Mouse (Mus musculus) thymus, postnatal 0 days (tissue): ENCODE data around the gene Runx1. TPM values are rescaled to one million over a fixed set of nuclear protein-coding genes. Genes with fewer than 3 reads are reported as not detected.

Source experiments
- DNase-seq: peaks from one replicate; pipeline ENCODE4 v3.0.0-alpha.2; 2015; ENCODE audit warnings: low spot score
- polyA plus RNA-seq: library from polyadenylated mRNA; unstranded; fragments of >200 nt; fragmentation: Nextera tagmentation; extraction: Ambion mirVana; gene quantifications from 2 replicates; pipeline ENCODE4 v1.2.1, GENCODE M21; 2015

Gene Runx1
- polyA plus RNA-seq, 1 experiment from 2014 or later: 45.5 TPM

DNA sequence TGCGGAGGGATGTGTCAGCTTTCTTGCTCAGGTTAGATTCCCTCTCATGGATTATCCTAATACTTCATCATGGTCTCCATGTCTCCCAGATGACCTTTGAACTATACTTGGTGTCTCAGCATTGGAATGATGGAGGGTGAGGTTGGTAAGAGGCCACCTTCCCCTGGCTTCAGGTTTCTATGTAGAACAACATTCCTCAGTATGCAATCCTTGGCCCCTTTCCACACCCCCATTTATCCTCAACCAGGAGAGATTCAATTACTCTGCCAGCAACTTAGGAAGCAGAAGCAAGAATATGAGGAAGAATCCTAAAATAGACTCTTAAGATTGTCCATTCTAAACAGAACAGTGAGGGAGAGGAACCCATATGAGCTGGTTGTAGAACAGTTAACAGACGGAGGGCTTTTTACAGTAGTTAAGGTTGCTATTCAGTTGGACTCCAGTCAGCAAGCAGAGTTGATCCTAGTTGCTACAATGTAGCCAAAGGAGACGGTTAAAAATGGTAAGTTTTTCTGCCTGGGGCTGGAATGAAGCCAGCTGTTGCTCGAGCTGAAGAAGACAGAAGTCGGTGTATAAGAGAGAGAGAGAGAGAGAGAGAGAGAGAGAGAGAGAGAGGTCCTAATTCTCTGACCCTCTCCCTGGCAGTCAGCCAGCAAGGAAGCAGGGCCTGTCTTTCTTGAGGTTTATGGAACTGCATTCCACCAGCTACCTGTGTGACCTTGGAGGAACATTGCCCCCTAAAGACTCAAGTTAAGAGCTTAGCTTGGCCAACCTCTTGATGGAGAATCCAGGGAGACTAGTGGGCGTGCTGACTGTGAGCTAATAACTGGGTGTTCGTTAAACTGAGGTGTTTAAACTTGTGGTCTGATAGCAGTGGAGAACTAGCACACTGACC, 120.1 kb downstream of the Runx1 start:
- DNase-seq: no peak

DNA sequence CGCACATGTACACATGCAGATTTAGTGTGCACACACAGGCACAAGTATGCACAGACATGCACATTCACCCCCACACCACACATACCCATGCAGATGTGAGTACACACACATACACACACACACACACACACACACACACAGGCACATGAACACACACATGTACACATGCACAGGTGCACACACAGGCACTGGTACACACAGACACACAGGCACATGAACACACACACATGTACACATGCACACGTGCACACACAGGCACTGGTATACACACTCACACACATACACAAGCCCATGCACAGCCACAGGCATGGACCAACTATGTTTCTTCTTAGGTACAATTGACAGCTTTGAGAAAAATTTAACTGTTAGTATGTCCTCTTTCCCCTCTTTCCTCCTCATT, 122.1 kb downstream of the Runx1 start:
- no peak for DNase-seq

DNA sequence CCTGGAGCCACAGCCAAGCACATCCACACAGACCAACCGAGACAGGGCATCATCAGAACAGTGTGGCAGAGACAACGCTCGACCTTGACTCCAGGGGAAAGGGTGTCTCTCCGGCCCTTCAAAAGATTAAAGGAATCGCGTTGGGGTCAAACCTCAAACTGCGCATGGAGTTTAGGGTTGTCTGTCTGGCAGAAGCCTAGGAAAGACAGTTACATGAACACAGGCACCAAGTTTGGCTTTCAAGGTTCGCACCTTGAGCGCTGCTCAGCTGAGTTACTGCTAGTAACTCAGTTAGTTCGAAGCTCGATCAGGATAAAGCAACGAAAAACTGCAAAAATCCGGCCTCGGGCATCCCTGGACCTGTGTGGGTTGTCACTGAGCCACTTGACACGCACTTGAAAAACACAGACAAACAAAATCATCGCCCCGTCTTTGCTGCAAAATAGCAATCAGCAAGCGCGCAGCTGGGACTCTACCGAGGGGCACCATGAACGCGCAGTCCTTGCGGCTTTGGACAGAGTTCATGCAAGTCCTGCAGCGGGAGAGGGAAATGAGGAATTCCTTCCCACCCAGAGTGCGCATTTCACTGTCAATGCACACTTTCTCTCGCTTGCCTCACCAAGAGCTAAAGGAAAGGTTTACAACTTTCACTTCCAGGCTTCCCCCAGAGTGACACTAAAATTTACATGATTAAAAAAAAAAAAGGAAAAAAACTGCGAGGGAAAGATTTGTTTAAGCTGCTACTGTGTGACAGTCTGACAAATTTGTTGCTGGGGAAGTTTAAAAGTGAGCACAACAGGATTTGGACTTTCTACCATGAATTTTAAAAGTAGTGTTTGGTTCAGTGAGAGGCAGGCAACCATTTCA, 126.2 kb downstream of the Runx1 start:
- DNase-seq: no peak

DNA sequence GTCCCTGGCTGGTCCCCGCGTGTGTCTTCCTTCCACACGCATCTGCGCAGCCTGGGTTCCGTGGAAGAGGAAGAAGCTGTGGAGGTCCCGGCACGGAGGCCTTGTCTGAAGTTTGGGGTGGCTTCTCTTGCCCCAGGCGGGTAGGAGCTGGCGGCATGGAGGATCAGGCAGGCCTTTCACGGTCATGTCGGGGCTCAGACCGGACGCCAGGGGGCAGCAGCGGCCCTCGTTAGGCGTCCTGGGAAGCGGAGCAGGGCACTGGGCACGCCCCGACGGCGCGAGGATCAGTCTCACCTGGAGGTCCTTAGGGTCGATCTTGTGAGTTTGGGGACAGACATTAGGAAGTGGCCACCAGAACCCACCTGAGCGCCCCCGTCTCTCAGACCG, 127.3 kb downstream of the Runx1 start:
- peak; percentile 94 for DNase-seq

DNA sequence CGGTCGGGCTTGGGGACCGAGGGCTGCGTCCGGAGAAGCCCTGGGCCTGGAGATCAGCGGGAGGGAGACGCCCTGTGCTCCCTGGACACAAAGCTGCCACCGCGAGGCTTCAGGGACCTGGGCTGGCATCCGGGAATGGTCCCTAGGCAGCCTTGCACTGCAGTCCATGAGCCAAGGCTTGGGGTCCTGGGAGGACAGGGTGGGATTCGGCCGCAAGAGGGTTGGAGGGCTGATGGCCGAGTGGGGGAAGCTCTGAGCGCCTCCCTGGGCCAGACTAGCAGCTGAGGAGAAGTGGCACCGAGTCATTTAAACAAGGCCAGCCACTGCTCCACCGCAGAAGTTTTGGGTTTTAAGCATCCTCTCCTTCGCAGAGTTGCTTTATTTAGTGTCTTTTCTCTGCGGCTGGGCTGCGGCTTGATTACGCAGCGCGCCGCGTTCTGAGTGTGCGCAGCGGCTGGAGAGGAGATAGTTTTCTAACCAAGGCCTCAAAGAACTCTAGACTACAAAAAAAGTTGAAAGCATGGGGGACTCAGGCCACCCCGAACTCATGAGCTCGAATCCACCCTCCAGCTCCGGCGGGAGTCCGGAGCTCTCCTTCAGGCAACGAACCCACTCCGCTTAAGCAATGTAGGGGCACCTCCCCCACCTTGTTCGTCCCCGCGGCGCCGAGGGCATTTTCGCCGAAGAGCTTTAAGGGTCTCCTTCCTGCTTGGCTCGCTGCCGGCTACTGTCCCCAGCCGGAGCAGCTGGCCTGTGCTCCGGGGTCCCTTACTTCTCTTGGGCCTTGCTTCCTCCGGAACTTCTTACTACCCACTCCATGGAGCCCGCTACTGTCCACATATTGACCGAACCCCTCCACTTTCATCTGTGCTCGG, 128.0 kb downstream of the Runx1 start:
- DNase-seq: peak; percentile 76

DNA sequence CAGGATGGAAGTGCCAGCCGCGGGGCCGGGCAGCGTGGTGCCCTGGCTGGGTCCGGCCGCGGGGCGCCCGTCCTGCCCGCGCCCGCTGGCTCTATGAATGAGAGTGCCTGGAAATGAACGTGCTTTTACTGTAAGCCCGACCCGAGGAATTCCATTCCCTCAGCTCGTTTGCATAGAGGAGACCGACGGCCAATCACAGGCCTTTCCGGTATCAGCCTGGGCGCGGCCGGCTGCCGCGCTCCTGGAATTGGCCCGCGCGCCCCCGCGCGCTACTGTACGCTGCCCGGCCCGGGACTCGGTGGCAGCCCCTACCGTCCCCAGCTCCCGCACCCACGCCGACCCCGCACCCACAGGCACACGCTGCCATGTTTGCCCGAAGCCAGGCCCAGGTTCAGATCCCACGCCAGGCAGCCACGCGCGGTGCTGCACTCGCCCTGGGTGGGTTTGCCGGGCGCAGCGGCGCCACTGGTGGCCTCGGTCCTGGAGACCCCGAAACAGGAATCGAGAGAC, 128.7 kb downstream of the Runx1 start:
- peak; percentile 80 for DNase-seq

DNA sequence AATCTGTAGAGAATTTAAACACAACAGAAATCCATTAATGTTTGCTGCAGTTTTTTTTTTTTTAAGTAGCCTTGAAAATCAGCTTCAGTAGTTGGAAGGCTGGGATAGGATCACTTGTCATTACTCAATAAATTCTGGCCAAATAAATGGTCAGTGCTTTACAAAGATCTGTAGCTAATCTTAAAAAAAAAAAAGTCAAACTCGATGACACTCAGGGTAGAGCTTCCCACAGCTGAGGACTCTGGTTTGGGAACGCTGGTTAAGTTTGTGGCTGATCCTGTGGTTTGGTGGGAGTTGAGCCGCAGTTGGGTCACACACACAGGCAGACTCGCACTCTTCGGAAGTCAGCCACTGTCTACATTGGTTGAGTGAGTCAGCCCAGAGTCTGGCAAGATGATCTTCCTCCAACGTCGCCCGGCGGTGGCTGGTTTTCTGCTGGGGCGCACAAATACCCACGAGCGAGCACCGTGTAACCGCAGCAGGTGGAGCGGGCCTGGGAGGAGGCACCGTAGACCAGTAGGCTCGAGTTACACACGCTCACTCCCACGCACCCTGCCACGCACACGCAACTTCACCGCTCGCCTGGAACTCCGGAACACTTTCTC, 129.4 kb downstream of the Runx1 start:
- peak; percentile 78 for DNase-seq

DNA sequence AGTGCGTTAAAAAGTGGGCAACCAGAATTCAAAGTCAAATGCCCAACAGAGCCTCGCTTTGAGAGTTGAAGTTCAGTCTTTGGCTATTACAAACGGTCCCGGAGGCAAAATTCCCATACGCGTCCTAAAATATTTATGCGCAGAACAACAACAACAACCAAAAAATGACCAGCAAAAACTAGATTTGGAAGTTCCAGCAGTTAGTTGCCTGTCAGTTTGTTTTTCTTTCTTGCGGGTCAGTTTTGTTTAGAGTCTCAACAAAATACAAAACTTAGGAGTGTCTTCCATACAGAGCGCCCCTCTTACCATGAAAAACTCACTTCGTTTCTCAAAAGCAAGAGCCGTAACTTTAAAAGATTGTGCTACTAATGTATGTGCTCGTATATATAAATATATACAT, 130.0 kb downstream of the Runx1 start:
- DNase-seq: no peak

DNA sequence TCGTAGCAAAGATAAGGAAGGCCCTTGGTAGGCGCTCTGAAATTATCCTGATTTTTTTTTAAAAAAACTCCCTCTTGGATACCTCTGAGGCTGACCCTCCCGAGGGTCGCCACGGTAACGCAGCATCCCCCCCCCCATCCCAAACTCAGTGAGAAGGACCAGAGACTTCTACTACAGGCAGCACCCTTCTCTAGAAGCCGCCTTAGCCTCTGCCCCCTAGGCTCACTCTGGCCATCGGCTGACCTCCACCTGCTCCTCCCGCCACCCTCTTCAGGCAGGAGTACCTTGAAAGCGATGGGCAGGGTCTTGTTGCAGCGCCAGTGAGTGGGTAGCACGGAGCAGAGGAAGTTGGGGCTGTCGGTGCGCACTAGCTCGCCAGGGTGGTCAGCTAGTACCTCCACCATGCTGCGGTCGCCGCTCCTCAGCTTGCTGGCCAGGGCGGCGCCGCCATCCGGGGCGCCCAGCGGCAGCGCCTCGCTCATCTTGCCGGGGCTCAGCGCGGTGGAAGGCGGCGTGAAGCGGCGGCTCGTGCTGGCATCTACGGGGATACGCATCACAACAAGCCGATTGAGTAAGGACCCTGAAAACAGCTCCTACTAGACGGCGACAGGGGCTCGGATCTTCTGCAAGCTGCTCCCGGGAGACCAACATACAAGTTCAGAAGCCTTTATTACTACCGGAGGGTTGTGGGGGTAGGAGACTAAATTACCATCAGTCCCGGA, 130.6 kb downstream of the Runx1 start:
- DNase-seq: peak; percentile 45

DNA sequence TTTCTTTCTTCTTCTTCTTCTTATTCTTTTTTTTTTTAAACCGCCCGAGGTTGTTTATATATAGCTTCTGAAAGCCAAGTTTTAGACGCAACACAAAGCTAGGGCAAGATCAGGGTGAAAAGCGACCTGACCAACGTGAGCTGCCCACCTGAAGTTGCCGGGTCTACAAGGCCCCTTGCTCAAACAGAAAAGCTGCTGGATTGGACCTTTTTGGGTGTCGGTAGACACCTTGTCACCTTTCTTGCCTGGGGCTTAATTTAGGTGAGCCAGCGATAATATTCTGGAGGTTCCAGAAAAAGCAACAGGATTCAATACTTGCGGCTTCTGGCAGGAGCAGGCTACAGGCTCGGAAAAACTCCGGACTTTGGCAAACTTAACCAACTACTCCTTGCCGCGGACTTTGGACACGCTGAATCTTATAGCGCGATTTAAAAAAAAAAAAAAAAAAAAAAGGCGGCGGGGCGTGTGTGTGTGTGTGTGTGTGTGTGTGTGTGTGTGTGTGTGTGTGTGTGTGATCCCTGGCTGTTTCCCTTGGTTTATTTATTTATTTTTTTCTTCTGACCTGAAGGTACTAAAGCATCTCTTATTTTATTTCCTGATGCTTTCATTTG, 131.3 kb downstream of the Runx1 start:
- DNase-seq: no peak

DNA sequence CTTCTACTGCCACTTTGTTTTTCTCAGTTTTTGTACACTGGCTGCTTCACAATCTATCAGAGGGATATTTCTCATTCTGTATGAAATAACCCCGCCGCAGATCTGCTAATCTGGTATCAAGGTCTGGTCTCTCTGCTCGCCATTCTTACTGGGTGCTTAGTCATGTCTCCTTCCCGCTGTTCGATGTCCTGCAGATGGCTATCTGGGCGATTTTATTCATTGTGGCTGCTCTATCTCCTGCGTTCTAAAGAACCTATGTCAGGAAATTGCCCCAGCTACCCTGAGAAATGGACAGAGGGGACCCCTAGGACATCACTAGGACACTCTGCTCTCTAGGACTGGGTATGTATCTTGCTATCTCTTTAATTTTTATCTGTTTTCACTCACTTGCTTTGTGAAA, 135.2 kb downstream of the Runx1 start:
- DNase-seq: no peak

DNA sequence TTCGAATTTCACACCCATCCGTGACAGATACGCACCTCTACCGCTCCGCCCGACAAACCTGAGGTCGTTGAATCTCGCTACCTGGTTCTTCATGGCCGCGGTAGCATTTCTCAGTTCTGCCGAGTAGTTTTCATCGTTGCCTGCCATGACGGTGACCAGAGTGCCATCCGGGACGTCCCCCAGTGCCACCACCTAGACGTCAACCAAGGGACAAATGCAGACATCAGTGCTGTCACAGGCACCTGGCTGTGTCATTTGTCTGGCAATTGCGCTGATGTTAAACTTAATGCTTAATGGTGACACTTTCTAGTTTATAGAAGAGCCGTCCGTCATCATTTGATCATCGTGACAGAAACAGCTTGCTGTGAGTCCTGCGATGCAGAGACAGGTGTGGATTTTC, 137.0 kb downstream of the Runx1 start:
- no peak for DNase-seq

DNA sequence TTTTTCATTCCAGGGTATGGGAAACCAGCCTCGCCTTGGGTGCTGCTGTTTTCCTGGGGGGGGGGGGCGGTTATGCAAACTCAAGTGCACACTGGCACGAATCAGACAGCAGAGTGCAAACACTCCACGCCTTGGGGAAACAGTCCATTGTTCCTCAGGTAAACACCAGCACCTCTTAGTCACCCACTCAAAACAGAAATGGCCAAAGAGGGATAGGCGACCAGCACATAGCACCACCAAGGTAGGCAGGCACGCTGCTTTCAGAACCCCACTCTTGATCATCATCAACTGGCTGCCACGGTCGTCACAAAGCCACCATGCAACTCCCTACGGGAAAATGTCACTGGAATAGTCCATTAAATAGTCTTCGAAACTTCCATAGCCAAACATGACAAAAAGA, 139.0 kb downstream of the Runx1 start:
- no peak for DNase-seq

DNA sequence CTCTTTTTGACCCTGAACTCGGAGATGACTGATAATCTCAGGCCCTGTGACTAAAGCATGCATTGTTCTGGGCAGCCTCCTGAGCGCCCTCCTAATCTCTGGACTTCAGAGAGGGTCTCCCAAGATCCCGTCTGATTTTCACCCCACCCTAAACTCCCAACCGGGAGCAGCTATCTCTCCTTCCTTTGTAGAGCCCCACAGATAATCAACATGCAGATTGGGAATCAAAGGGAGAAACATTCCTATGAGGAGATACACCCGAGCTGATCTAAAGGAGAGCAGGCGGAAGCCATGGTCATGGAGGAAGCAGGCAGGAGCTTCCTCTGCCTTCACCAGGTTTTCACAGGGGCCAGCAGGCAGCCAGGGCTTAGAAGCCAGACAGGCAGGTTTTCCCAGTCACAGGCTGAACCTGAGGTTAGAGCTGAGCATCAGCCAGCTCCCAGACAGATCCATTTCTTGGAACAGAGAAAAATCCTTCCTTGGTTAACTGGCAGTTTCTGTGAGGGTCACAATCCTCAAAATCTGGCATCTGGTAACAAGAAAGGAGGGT, 140.1 kb downstream of the Runx1 start:
- DNase-seq: no peak

DNA sequence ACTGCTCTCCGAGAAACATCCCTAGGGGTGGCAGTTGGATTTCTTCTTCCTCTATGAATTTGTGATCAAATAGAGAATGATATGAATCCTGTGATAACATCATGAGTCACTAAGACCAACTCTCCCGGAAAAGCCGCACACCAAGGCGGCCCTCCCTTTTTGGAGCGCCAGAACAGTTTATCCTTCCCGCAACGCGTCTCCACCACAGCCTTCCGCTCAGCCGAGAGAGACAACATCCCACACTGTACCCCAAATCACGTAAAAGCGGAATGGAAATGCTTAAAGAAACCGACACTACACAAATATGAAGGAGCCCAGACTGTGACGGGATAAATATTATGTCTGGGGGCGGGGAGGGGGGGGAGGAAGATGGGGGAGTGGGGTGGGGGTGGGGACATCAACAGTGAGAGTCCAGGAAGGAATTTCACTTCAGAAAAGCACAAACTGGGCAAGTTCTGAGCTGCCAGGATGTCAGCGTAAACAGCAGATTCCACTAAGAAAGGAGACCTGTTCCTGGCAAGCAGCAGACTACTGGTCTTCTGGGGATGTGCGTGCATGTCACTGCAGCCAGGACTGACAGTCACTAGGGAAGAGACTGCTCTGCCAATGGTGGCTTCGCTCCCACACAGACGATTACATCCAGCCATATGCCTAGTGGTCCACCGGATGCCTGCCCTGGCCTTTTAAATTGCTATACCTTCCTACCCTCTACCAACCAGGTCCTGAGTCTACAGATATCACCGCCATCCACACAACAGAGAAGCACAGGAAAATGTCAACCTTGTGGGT, 141.3 kb downstream of the Runx1 start:
- DNase-seq: no peak

DNA sequence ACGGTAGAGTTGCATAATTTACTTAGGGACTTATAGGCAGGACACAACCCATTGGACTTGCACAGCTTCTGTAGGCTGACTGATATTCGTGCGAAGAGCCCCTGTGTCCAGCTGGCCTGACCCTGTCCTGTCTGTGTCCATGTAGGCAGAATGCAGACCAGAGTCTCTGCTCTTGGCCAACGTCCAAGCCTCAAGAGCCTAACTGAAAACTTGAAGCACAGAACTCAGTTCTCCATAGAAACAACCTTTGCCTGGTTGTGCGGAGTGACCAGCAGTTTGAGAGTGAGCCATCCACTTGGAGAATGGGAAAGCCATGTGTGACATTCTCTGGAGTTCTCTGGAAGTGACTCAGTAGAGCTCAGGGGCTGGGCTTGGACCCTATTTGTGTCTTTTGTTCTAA, 149.3 kb downstream of the Runx1 start:
- no peak for DNase-seq

DNA sequence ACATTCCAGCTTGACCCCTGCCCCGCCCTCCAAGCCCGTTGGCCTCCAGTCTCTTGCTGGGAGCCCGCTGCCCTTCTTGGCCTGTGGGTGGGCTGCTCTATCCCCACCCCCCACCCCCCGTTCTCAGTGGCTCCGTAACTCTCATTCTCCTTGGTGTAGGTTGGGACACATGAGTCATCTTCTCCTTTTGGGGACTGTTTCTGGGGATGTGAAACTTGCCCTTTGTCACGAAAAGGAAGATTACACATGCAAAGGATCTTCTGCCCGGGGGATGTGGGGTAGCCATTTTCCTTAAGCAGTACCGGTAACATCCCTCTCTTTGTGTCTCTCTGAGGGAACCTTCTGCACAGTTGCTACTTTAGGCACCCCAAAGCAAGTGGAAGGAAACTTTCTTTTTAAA, 150.3 kb downstream of the Runx1 start:
- DNase-seq: no peak

DNA sequence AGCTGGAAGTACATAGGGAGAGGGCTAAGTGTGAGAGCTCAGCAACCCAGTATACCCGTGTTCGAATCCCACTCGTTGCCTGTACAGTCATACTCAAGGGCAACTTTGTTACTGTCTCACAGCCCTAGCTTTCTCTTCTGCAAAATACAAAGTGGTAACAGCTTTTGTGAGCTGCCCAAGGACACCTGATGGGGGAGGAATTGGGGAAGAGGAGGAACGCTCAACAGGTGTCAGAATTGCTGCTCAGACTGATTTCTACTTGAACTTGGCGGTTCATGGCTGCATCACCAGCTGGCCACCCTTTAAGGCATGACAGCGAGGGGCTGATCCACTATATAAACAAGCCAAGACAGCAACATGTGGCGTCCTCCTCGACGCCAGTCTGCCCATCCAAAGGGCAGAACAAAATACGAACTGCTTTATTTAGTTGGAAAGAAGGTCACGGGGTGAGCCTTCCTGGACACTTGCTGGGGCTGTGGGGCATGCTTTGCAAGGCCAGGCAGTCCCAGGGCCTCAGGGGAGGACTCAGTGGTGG, 151.0 kb downstream of the Runx1 start:
- DNase-seq: no peak
